In the genomic region with DNA sequence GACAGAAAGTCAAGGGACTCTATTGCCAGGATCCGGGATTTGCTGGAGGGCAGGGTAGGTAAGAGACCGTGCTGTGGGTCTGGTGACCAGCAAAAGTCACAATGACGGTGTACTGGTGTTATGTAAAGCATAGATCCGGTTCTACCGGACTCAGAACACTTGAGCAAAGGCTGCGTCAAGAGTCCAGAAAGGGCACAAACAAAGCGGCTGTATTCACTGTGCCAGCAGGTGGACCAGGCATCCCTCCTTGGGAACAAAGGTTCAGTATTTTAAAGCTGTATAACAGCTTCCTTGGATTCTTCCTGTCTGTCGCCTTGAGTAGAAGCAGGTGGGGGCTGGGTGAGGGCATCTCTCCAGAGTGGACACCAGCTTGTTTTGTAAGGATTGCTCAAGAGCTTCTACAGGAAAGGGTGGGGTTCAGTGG, we compare ENCODE assay signal across 8 mouse cellular contexts. TPM values are rescaled to one million over a fixed set of nuclear protein-coding genes. Genes with fewer than 3 reads are reported as not detected.
DNase-seq lines count a peak whose midpoint lies in the region; ATAC-seq and TF ChIP-seq lines count a peak whose summit lies in the region.

No protein-coding gene starts in this region.

- no peak overlapping the region for H3K4me3 ChIP-seq in midbrain, embryonic 15.5 days
- H3K4me3 ChIP-seq in midbrain, postnatal 0 days (ENCODE audit: low read depth, low read length) = no peak overlapping the region
- H3K4me3 ChIP-seq in heart, embryonic 14.5 days (ENCODE audit: control insufficient read depth in 1 of 2, insufficient read depth in 1 of 2, low read depth in 1 of 2, low read length in 2 of 2) = no peak overlapping the region
- no peak overlapping the region for H3K4me3 ChIP-seq in limb, embryonic 13.5 days
- H3K4me3 ChIP-seq in small intestine, adult 2 months (ENCODE audit: low read depth, low read length) = no peak overlapping the region

- DNase-seq in midbrain, postnatal 0 days (ENCODE audit: low spot score) = no peak
- no peak for DNase-seq in left cerebral cortex, adult 8-10 months (ENCODE audit: low spot score in 2 of 2)
- DNase-seq in gastrocnemius, postnatal 14 days = no peak
- DNase-seq in embryo, embryonic 10 days (ENCODE audit: low spot score) = no peak

- no peaks in the 10 kb centered on the region for H3K4me1 ChIP-seq in midbrain, embryonic 15.5 days
- no peaks in the 10 kb centered on the region for H3K4me1 ChIP-seq in midbrain, postnatal 0 days (ENCODE audit: insufficient read depth, low read length)
- H3K4me1 ChIP-seq in heart, embryonic 14.5 days (ENCODE audit: control insufficient read depth in 2 of 2, insufficient read depth in 2 of 2, low read length in 2 of 2) = peaks cover 0 to 7% of the 10 kb centered on the region in 2 experiments; a peak in 2 of 4 replicates
- H3K4me1 ChIP-seq in limb, embryonic 13.5 days = peaks cover 14% of the 10 kb centered on the region
- H3K4me1 ChIP-seq in small intestine, adult 2 months (ENCODE audit: control insufficient read depth, insufficient read depth, insufficient read length, low read length) = peaks cover 28% of the 10 kb centered on the region

- H3K36me3 ChIP-seq in midbrain, embryonic 15.5 days (replicated peaks) = no peaks in the 10 kb centered on the region
- H3K36me3 ChIP-seq in midbrain, postnatal 0 days (ENCODE audit: insufficient read depth, low read length) = no peaks in the 10 kb centered on the region
- H3K36me3 ChIP-seq in heart, embryonic 14.5 days (ENCODE audit: control insufficient read depth, insufficient read depth, low read length) = no peaks in the 10 kb centered on the region
- H3K36me3 ChIP-seq in limb, embryonic 13.5 days = no peaks in the 10 kb centered on the region
- no peaks in the 10 kb centered on the region for H3K36me3 ChIP-seq in small intestine, adult 2 months (ENCODE audit: control insufficient read depth, insufficient read depth, low read length)

- ATAC-seq in midbrain, embryonic 15.5 days (replicated peaks) = no peak
- no peak for ATAC-seq in midbrain, postnatal 0 days (ENCODE audit: low FRiP score)
- no peak for ATAC-seq in heart, embryonic 14.5 days (ENCODE audit: insufficient number of reproducible peaks, insufficient read depth, low FRiP score, low read depth)
- ATAC-seq in limb, embryonic 13.5 days (ENCODE audit: low FRiP score, low read depth) = no peak

- H3K4me2 ChIP-seq in midbrain, embryonic 15.5 days = no peak overlapping the region
- H3K4me2 ChIP-seq in midbrain, postnatal 0 days (ENCODE audit: low read depth, low read length, poor library complexity, severe bottlenecking) = no peak overlapping the region
- H3K4me2 ChIP-seq in heart, embryonic 14.5 days (ENCODE audit: low read length) = no peak overlapping the region
- no peak overlapping the region for H3K4me2 ChIP-seq in limb, embryonic 13.5 days (replicated peaks)

- no peak overlapping the region for H3K9ac ChIP-seq in midbrain, embryonic 15.5 days
- H3K9ac ChIP-seq in midbrain, postnatal 0 days (replicated peaks; ENCODE audit: low read length, poor library complexity, severe bottlenecking) = no peak overlapping the region
- no peak overlapping the region for H3K9ac ChIP-seq in heart, embryonic 14.5 days (ENCODE audit: low read length)
- H3K9ac ChIP-seq in limb, embryonic 13.5 days = no peak overlapping the region

- TF ChIP-seq POLR2A in small intestine, adult 2 months (IDR thresholded peaks at IDR 0.05; ENCODE audit: low read depth, low read length) = no peak

- WGBS in midbrain, embryonic 15.5 days = 66% methylated on average over 8 of the region's 8 CpGs
- 72% methylated on average over 8 of the region's 8 CpGs for WGBS in midbrain, postnatal 0 days
- WGBS in heart, embryonic 14.5 days = 64% methylated on average over 8 of the region's 8 CpGs
- WGBS in limb, embryonic 13.5 days = 53% methylated on average over 8 of the region's 8 CpGs
- WGBS in small intestine, adult 2 months = 17% methylated on average over 8 of the region's 8 CpGs

- 0 out of 2 replicates have a peak overlapping the region, but pooled peaks have one; percentile 2 for H3K27ac ChIP-seq in midbrain, embryonic 15.5 days
- H3K27ac ChIP-seq in midbrain, postnatal 0 days (ENCODE audit: low read depth, low read length) = no peak overlapping the region
- peak overlapping the region; percentile 34 to 56 for H3K27ac ChIP-seq in heart, embryonic 14.5 days (replicated peaks in 1 of 2; ENCODE audit: control insufficient read depth in 1 of 2, insufficient read depth in 1 of 2, low read depth in 2 of 2, low read length in 2 of 2)
- H3K27ac ChIP-seq in limb, embryonic 13.5 days = peak overlapping the region; percentile 28; the same call in 1 of the 2 replicates
- H3K27ac ChIP-seq in small intestine, adult 2 months (ENCODE audit: insufficient read depth, low read depth, low read length) = peak overlapping the region; percentile 94

- H3K9me3 ChIP-seq in midbrain, embryonic 15.5 days = no peaks in the 10 kb centered on the region
- no peaks in the 10 kb centered on the region for H3K9me3 ChIP-seq in midbrain, postnatal 0 days (ENCODE audit: low read length)
- no peaks in the 10 kb centered on the region for H3K9me3 ChIP-seq in heart, embryonic 14.5 days (ENCODE audit: control insufficient read depth, low read length)
- no peaks in the 10 kb centered on the region for H3K9me3 ChIP-seq in limb, embryonic 13.5 days

- no peaks in the 10 kb centered on the region for H3K27me3 ChIP-seq in midbrain, embryonic 15.5 days (replicated peaks)
- no peaks in the 10 kb centered on the region for H3K27me3 ChIP-seq in midbrain, postnatal 0 days (ENCODE audit: insufficient read depth, low read length)
- H3K27me3 ChIP-seq in heart, embryonic 14.5 days (ENCODE audit: control insufficient read depth, insufficient read depth, low read length) = no peaks in the 10 kb centered on the region
- no peaks in the 10 kb centered on the region for H3K27me3 ChIP-seq in limb, embryonic 13.5 days
- no peaks in the 10 kb centered on the region for H3K27me3 ChIP-seq in small intestine, adult 2 months (ENCODE audit: control insufficient read depth, insufficient read depth, low read length)

- intact Hi-C loops in gastrocnemius, postnatal 14 days (cut with DNase I; ENCODE audit: low total_unique reads) = no loop called here

- TF ChIP-seq CTCF in midbrain, postnatal 0 days (IDR thresholded peaks at IDR 0.05) = no peak
- no peak for TF ChIP-seq CTCF in small intestine, adult 2 months (IDR thresholded peaks at IDR 0.05; ENCODE audit: extremely low read depth, insufficient read length, insufficient replicate concordance, low read depth, low read length)

RNA-seq across cellular contexts. Expression of a gene that starts 22.3 kb away (rescaled TPM):
- polyA plus RNA-seq in midbrain, embryonic 15.5 days (2015; fragmentation: Nextera tagmentation; extraction: Ambion mirVana) = 4.2 and 4.4 TPM in 2 replicates
- 5.8 and 6.0 TPM in 2 replicates for total RNA-seq in midbrain, postnatal 0 days (2014; rRNA removed)
- 3.0 and 3.4 TPM in 2 replicates for polyA plus RNA-seq in midbrain, postnatal 0 days (2015; fragmentation: Nextera tagmentation; extraction: Ambion mirVana)
- 25.1 and 25.3 TPM in 2 replicates for polyA plus RNA-seq in heart, embryonic 14.5 days (2014; fragmentation: Nextera tagmentation; extraction: Ambion mirVana)
- 17.8 and 18.1 TPM in 2 replicates for polyA plus RNA-seq in limb, embryonic 13.5 days (2015; fragmentation: Nextera tagmentation; extraction: Ambion mirVana)
- 16.5 and 25.8 TPM in 2 replicates for polyA plus RNA-seq in small intestine, adult 2 months (2012; rRNA removed)
- 10 to 100 TPM; 43.2 to 52.0 (median 45.0) TPM for total RNA-seq in left cerebral cortex, adult 8-10 months (2022)
- 10 to 100 TPM; 40.2 to 42.2 TPM for total RNA-seq in gastrocnemius, postnatal 14 days (2021)
